Mouse (Mus musculus): ENCODE data around the gene Tmem63b. TPM values are rescaled to one million over a fixed set of nuclear protein-coding genes. Genes with fewer than 3 reads are reported as not detected.

Gene Tmem63b
- polyA plus RNA-seq, 1 experiment from 2014 or later: 7.7 TPM

- 69% methylated on average over 6 of the region's 6 CpGs for WGBS (ENCODE audit: insufficient replicate concordance)
- H3K27ac ChIP-seq: no peak overlapping the region
- H3K9ac ChIP-seq: no peak overlapping the region
- no peaks in the 10 kb centered on the region for H3K27me3 ChIP-seq
- no peak overlapping the region for H3K4me2 ChIP-seq
- H3K4me3 ChIP-seq (replicated peaks): no peak overlapping the region
- DNase-seq (no peak), ATAC-seq (ENCODE audit: low read depth) (no peak)
- peaks cover 24% of the 10 kb centered on the region for H3K4me1 ChIP-seq (replicated peaks)
- no peaks in the 10 kb centered on the region for H3K9me3 ChIP-seq (replicated peaks)
- H3K36me3 ChIP-seq: no peaks in the 10 kb centered on the region
These were observed 69.0 kb downstream of the Tmem63b start for GRCm38 (mm10) chr17:45617655-45618054.

GRCm38 (mm10) chr17:45616679-45617078 lies 70.0 kb downstream of the Tmem63b start:
- WGBS (ENCODE audit: insufficient replicate concordance): 66% methylated on average over 3 of the region's 3 CpGs
- Histone ChIP-seq H3K4me2 (no peak overlapping the region), H3K4me1 (replicated peaks) (peaks cover 28% of the 10 kb centered on the region), H3K9me3 (replicated peaks) (no peaks in the 10 kb centered on the region), H3K9ac (no peak overlapping the region), H3K27ac (no peak overlapping the region), H3K27me3 (no peaks in the 10 kb centered on the region), H3K4me3 (replicated peaks) (no peak overlapping the region), H3K36me3 (no peaks in the 10 kb centered on the region)
- ATAC-seq (ENCODE audit: low read depth) (no peak), DNase-seq (no peak)

- H3K4me3 ChIP-seq (replicated peaks): no peak overlapping the region
- no peaks in the 10 kb centered on the region for H3K27me3 ChIP-seq
- peaks cover 30% of the 10 kb centered on the region for H3K4me1 ChIP-seq (replicated peaks)
- H3K9me3 ChIP-seq (replicated peaks): no peaks in the 10 kb centered on the region
- 53% methylated on average over 4 of the region's 4 CpGs for WGBS (ENCODE audit: insufficient replicate concordance)
- H3K9ac ChIP-seq: no peak overlapping the region
- H3K4me2 ChIP-seq: no peak overlapping the region
- ATAC-seq (ENCODE audit: low read depth): no peak
- no peak overlapping the region for H3K27ac ChIP-seq
- no peaks in the 10 kb centered on the region for H3K36me3 ChIP-seq
- no peak for DNase-seq
These were observed 70.6 kb downstream of the Tmem63b start for GRCm38 (mm10) chr17:45616046-45616650.

GRCm38 (mm10) chr17:45612921-45613320 lies 73.8 kb downstream of the Tmem63b start:
- H3K4me3 ChIP-seq (replicated peaks): no peak overlapping the region
- H3K9ac ChIP-seq: no peak overlapping the region
- DNase-seq: no peak
- no peak for ATAC-seq (ENCODE audit: low read depth)
- H3K27me3 ChIP-seq: no peaks in the 10 kb centered on the region
- no peaks in the 10 kb centered on the region for H3K36me3 ChIP-seq
- peaks cover 32% of the 10 kb centered on the region for H3K4me1 ChIP-seq (replicated peaks)
- no peak overlapping the region for H3K4me2 ChIP-seq
- no peak overlapping the region for H3K27ac ChIP-seq
- no peaks in the 10 kb centered on the region for H3K9me3 ChIP-seq (replicated peaks)
- 50% methylated on average over 7 of the region's 7 CpGs for WGBS (ENCODE audit: insufficient replicate concordance)

- 64% methylated on average over 8 of the region's 8 CpGs for WGBS (ENCODE audit: insufficient replicate concordance)
These were observed 74.7 kb downstream of the Tmem63b start for GRCm38 (mm10) chr17:45612008-45612407.

More at GRCm38 (mm10) chr17:45612008-45612407, 74.7 kb downstream of the Tmem63b start:
- Histone ChIP-seq H3K9ac (no peak overlapping the region), H3K36me3 (no peaks in the 10 kb centered on the region), H3K4me3 (replicated peaks) (no peak overlapping the region), H3K27ac (no peak overlapping the region), H3K27me3 (no peaks in the 10 kb centered on the region), H3K4me1 (replicated peaks) (peaks cover 32% of the 10 kb centered on the region), H3K9me3 (replicated peaks) (no peaks in the 10 kb centered on the region), H3K4me2 (no peak overlapping the region)
- ATAC-seq (ENCODE audit: low read depth): no peak
- DNase-seq: no peak

Other genes with a start within 250 kb of the Tmem63b start
- 0.06 and 0.18 TPM in 2 replicates for gene Spats1, start 211.5 kb downstream of the Tmem63b start, polyA plus RNA-seq (2015; fragmentation: Nextera tagmentation; extraction: Ambion mirVana)
- gene Aars2, start 180.1 kb downstream of the Tmem63b start, polyA plus RNA-seq (2015; fragmentation: Nextera tagmentation; extraction: Ambion mirVana): 8.6 and 9.4 TPM in 2 replicates
- gene Tcte1, start 163.5 kb downstream of the Tmem63b start, polyA plus RNA-seq (2015; fragmentation: Nextera tagmentation; extraction: Ambion mirVana): not detected in 2 replicates
- gene Tmem151b, start 137.2 kb downstream of the Tmem63b start, polyA plus RNA-seq (2015; fragmentation: Nextera tagmentation; extraction: Ambion mirVana): 0.14 and 0.17 TPM in 2 replicates
- 1.4 and 1.6 TPM in 2 replicates for gene Nfkbie, start 131.2 kb downstream of the Tmem63b start, polyA plus RNA-seq (2015; fragmentation: Nextera tagmentation; extraction: Ambion mirVana)
- gene Slc35b2, start 123.0 kb downstream of the Tmem63b start, polyA plus RNA-seq (2015; fragmentation: Nextera tagmentation; extraction: Ambion mirVana): 58.0 and 58.6 TPM in 2 replicates
- gene Hsp90ab1, start 113.6 kb downstream of the Tmem63b start, polyA plus RNA-seq (2015; fragmentation: Nextera tagmentation; extraction: Ambion mirVana): 1,012 and 1,064 TPM in 2 replicates
- 215 and 233 TPM in 2 replicates for gene Slc29a1, start 87.3 kb downstream of the Tmem63b start, polyA plus RNA-seq (2015; fragmentation: Nextera tagmentation; extraction: Ambion mirVana)
- 0.42 and 0.59 TPM in 2 replicates for gene Mymx, start 84.8 kb downstream of the Tmem63b start, polyA plus RNA-seq (2015; fragmentation: Nextera tagmentation; extraction: Ambion mirVana)
- 0.05 and 0.09 TPM in 2 replicates for gene Capn11, start 27.6 kb downstream of the Tmem63b start, polyA plus RNA-seq (2015; fragmentation: Nextera tagmentation; extraction: Ambion mirVana)
- gene Mrpl14, start 583 bp downstream of the Tmem63b start, polyA plus RNA-seq (2015; fragmentation: Nextera tagmentation; extraction: Ambion mirVana): 123 and 133 TPM in 2 replicates
- gene 1600014C23Rik, start 46.9 kb upstream of the Tmem63b start, polyA plus RNA-seq (2015; fragmentation: Nextera tagmentation; extraction: Ambion mirVana): not detected in 2 replicates